11 mouse cellular contexts compared by ENCODE assay signal in the genomic region with DNA sequence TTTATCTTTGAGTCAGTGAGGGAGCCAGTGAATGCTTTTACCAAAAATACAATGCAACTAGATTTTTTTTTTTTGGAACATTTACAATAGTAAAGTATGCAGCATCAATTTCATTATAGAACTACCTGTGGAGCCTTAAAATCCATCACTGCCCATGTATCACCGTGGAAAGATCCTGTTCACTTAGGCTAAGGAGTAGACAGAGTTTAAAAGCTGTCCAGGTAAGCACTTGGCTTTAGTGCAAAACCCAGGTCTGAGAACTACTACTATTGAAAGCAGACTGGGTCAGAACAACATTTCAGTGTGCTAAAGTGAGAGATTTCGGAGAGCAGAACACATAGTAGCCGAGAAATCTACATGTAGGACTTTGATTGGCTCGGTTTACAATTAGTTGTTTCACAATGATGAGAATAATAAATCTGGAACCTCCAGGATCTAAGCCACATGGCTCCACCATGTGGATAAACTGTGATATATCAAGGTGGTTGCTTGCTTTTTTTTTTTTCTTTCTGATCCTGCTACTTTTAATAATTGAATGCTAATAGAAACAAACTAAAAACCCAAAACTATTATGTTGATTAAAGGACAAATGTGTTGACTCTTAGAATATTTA. TPM values are rescaled to one million over a fixed set of nuclear protein-coding genes. Genes with fewer than 3 reads are reported as not detected.
DNase-seq lines count a peak whose midpoint lies in the region; ATAC-seq and TF ChIP-seq lines count a peak whose summit lies in the region.
"Had no signal": no experiment of that assay in that cellular context is flagged by ENCODE, and none has a peak within 500 bp of the region (broad histone marks: within the 10 kb centered on the region; RNA-seq: fewer than 3 reads in every experiment).

No protein-coding gene starts in this region.

- no peaks in the 10 kb centered on the region for H3K36me3 ChIP-seq in heart, postnatal 0 days (replicated peaks; ENCODE audit: control insufficient read depth, insufficient read depth, low read length)
- H3K36me3 ChIP-seq in heart, embryonic 12.5 days, result no peaks in the 10 kb centered on the region

- H3K27me3 ChIP-seq in heart, postnatal 0 days (ENCODE audit: control insufficient read depth, insufficient read depth, low read length), result no peaks in the 10 kb centered on the region
- H3K27me3 ChIP-seq in heart, embryonic 12.5 days (replicated peaks), result no peaks in the 10 kb centered on the region

- no peak for DNase-seq in heart, postnatal 0 days (ENCODE audit: low spot score)
- DNase-seq in heart, adult 9 months (ENCODE audit: low spot score in 2 of 2), result no peak
- peak; percentile 56 for DNase-seq in A20 (ENCODE audit: low read depth, low spot score)
- peak; percentile 53 for DNase-seq in brain, adult 2 months (ENCODE audit: low read depth, low spot score)
- DNase-seq in layer of hippocampus, postnatal 10 days (ENCODE audit: low spot score in 2 of 2), result peak; percentile 6 to 20
- no peak for DNase-seq in adrenal gland, adult (ENCODE audit: inconsistent age in 2 of 2, low spot score in 1 of 2)
- no peak for DNase-seq in T-cell, adult 2 months (ENCODE audit: low spot score)
- DNase-seq: gastrocnemius, postnatal 36 days; kidney, postnatal 36 days had no signal

- no peak for ATAC-seq in heart, postnatal 0 days (ENCODE audit: insufficient read depth, low read depth)
- no peak for ATAC-seq in heart, embryonic 12.5 days (ENCODE audit: insufficient number of reproducible peaks, low FRiP score)

- H3K27ac ChIP-seq in heart, postnatal 0 days (ENCODE audit: low read depth), result no peak overlapping the region
- H3K27ac ChIP-seq in heart, embryonic 12.5 days (ENCODE audit: poor library complexity, severe bottlenecking), result no peak overlapping the region
- H3K27ac ChIP-seq: macrophage had no signal

- 28% methylated on average over 4 of the region's 4 CpGs for WGBS in heart, postnatal 0 days
- 41% methylated on average over 4 of the region's 4 CpGs for WGBS in heart, embryonic 12.5 days

- no peak overlapping the region for H3K4me3 ChIP-seq in heart, postnatal 0 days (ENCODE audit: low read depth, low read length)
- H3K4me3 ChIP-seq in heart, embryonic 12.5 days, result no peak overlapping the region

- no peak overlapping the region for H3K9ac ChIP-seq in heart, postnatal 0 days (replicated peaks; ENCODE audit: low read depth, low read length)
- H3K9ac ChIP-seq in heart, embryonic 12.5 days, result no peak overlapping the region

- peak; percentile 39 for TF ChIP-seq CTCF in heart, postnatal 0 days (IDR thresholded peaks at IDR 0.05; ENCODE audit: low read depth)

- H3K4me2 ChIP-seq in heart, postnatal 0 days (ENCODE audit: low read depth, low read length), result no peak overlapping the region
- no peak overlapping the region for H3K4me2 ChIP-seq in heart, embryonic 12.5 days

- no peak for TF ChIP-seq EP300 in heart, postnatal 0 days (IDR thresholded peaks at IDR 0.05; ENCODE audit: low read depth)

- H3K9me3 ChIP-seq in heart, postnatal 0 days (replicated peaks; ENCODE audit: control insufficient read depth, low read length), result no peaks in the 10 kb centered on the region
- no peaks in the 10 kb centered on the region for H3K9me3 ChIP-seq in heart, embryonic 12.5 days (replicated peaks)

- no peaks in the 10 kb centered on the region for H3K4me1 ChIP-seq in heart, postnatal 0 days (ENCODE audit: control insufficient read depth, insufficient read depth)
- H3K4me1 ChIP-seq in heart, embryonic 12.5 days (replicated peaks), result 0 out of 2 replicates have a peak, but pooled peaks cover 3% of the 10 kb centered on the region

RNA-seq across cellular contexts. Expression of gene Ccnh, which starts 24.6 kb away (rescaled TPM):
- total RNA-seq in heart, postnatal 0 days (2014; rRNA removed; ENCODE audit: low replicate concordance), result 9.8 and 14.7 TPM in 2 replicates
- 56.7 and 63.7 TPM in 2 replicates for polyA plus RNA-seq in heart, postnatal 0 days (2015; fragmentation: Nextera tagmentation; extraction: Ambion mirVana)
- 10 to 100 TPM; 63.4 to 67.3 TPM for total RNA-seq in layer of hippocampus, postnatal 10 days (2021)
- polyA plus RNA-seq in heart, embryonic 12.5 days (2016; fragmentation: Nextera tagmentation; extraction: Ambion mirVana), result 69.5 and 70.1 TPM in 2 replicates

Comparison
In these comparisons a context has a peak if more than half of its experiments do, and no peak if none do; other contexts are left out.
1. DNase-seq: peak in A20 (single experiment), brain, adult 2 months (single experiment) and layer of hippocampus, postnatal 10 days (2 of 2); none in heart, postnatal 0 days (single experiment), heart, adult 9 months (0 of 2), adrenal gland, adult (0 of 2) and T-cell, adult 2 months (single experiment).